Mouse (Mus musculus): ENCODE data around the gene Dapk2. TPM values are rescaled to one million over a fixed set of nuclear protein-coding genes. Genes with fewer than 3 reads are reported as not detected.

Gene Dapk2
- polyA plus RNA-seq (2016; fragmentation: Nextera tagmentation; extraction: Ambion mirVana): 6.4 and 8.1 TPM in 2 replicates

GRCm38 (mm10) chr9:66157958-66158830 is at the start of gene Dapk2:
Dapk2 (plus strand) TSS chr9:66158223.
- 2% methylated on average over 58 of the region's 58 CpGs for WGBS
- ATAC-seq (ENCODE audit: insufficient number of reproducible peaks, low FRiP score): peak; percentile 95

DNA sequence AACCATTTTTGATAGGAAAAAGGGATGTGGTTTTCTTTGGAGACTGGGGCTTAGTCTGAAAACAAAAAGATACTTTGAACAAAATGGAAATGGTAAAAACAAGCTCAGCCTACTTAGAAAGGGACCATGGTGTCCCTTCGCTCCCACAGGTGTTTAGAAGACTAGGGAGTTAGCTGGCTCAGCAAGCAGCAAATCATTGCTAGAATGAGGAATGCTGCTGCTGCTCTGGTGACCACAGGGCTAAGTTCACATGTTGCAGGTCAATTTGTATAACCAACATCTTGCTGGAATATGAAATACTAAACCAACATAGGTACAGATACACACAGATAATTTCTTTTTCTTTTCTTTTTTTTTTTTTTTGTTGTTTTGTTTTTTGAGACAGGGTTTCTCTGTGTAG is 48.4 kb upstream of the Dapk2 start:
- WGBS: 95% methylated on average over 1 of the region's 1 CpGs
- H3K36me3 ChIP-seq: peaks cover 55% of the 10 kb centered on the region

More at GRCm38 (mm10) chr9:66157958-66158830, at the start of gene Dapk2:
- peak within 1 kb of the TSS; percentile 74 for H3K9ac ChIP-seq
- peak within 1 kb of the TSS; percentile 82 for H3K4me2 ChIP-seq
- 0 out of 2 replicates have a peak, but pooled peaks cover 4% of the 10 kb centered on the region for H3K4me1 ChIP-seq (replicated peaks)
- no peak within 1 kb of the TSS for H3K27ac ChIP-seq (ENCODE audit: poor library complexity, severe bottlenecking)
- peak within 1 kb of the TSS; percentile 58 for H3K4me3 ChIP-seq
- no peaks in the 10 kb centered on the region for H3K9me3 ChIP-seq (replicated peaks)
- no peaks in the 10 kb centered on the region for H3K36me3 ChIP-seq
- H3K27me3 ChIP-seq (replicated peaks): peaks cover 26% of the 10 kb centered on the region

DNA sequence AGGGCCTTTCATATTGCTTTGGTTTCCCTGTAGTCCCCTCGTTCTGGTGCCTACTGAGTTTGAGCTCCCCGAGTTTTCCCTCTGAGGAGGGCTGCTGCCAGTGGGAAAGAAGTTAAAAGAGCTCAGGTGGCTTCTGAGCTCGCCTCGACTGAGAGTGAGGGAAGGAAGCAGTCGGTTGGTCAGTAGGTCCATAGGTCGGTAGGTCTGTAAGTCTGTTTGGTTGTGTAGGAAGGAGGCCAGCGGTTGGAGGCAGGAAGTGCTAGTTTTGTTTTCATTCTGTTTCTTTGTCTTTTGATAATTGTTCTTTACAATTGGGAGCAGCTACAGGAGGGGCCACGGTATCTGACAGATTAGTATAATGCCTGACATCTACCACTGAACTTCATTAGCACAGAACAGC is 47.9 kb upstream of the Dapk2 start:
- no peak overlapping the region for H3K9ac ChIP-seq
- H3K4me1 ChIP-seq (replicated peaks): peaks cover 10% of the 10 kb centered on the region
- peaks cover 51% of the 10 kb centered on the region for H3K36me3 ChIP-seq
- no peaks in the 10 kb centered on the region for H3K9me3 ChIP-seq (replicated peaks)
- H3K4me2 ChIP-seq: no peak overlapping the region
- ATAC-seq (ENCODE audit: insufficient number of reproducible peaks, low FRiP score): no peak
- no peaks in the 10 kb centered on the region for H3K27me3 ChIP-seq (replicated peaks)
- WGBS: 70% methylated on average over 8 of the region's 8 CpGs
- H3K4me3 ChIP-seq: no peak overlapping the region
- H3K27ac ChIP-seq (ENCODE audit: poor library complexity, severe bottlenecking): no peak overlapping the region

More for the DNA sequence above, 48.4 kb upstream of the Dapk2 start:
- no peak overlapping the region for H3K27ac ChIP-seq (ENCODE audit: poor library complexity, severe bottlenecking)
- H3K27me3 ChIP-seq (replicated peaks): no peaks in the 10 kb centered on the region
- no peaks in the 10 kb centered on the region for H3K9me3 ChIP-seq (replicated peaks)
- ATAC-seq (ENCODE audit: insufficient number of reproducible peaks, low FRiP score): no peak
- H3K9ac ChIP-seq: no peak overlapping the region
- no peak overlapping the region for H3K4me2 ChIP-seq
- H3K4me1 ChIP-seq (replicated peaks): peaks cover 10% of the 10 kb centered on the region
- H3K4me3 ChIP-seq: no peak overlapping the region

GRCm38 (mm10) chr9:66110611-66111379 is 47.2 kb upstream of the Dapk2 start:
- ATAC-seq (ENCODE audit: insufficient number of reproducible peaks, low FRiP score): no peak
- Histone ChIP-seq H3K27ac (ENCODE audit: poor library complexity, severe bottlenecking) (no peak overlapping the region), H3K9me3 (replicated peaks) (no peaks in the 10 kb centered on the region), H3K36me3 (peaks cover 50% of the 10 kb centered on the region), H3K4me1 (replicated peaks) (peaks cover 10% of the 10 kb centered on the region), H3K9ac (no peak overlapping the region), H3K4me3 (no peak overlapping the region), H3K4me2 (no peak overlapping the region), H3K27me3 (replicated peaks) (no peaks in the 10 kb centered on the region)
- WGBS: 85% methylated on average over 8 of the region's 8 CpGs

DNA sequence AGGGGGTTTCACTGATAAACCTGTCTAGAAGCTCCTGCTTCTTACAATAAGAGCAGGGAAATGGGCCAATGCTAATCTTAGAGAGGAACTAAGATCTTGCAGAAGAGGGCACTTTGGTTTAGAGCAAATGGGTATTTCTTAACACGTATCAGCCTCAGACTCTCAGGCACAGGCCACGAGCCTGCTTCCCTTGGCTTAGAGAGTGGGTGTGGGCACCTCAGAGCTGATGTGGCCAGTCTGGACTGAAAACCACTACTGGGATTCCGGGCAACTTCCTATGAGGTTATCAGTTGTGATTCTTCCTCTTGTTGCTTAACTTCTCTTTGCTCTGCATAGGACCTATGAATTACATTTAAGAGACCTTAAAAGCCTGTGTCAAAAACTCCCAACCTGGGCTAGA is 43.7 kb upstream of the Dapk2 start:
- Histone ChIP-seq H3K4me1 (replicated peaks) (peaks cover 10% of the 10 kb centered on the region), H3K36me3 (peaks cover 26% of the 10 kb centered on the region), H3K9ac (no peak overlapping the region), H3K4me2 (no peak overlapping the region), H3K27ac (ENCODE audit: poor library complexity, severe bottlenecking) (no peak overlapping the region), H3K4me3 (no peak overlapping the region), H3K9me3 (replicated peaks) (no peaks in the 10 kb centered on the region), H3K27me3 (replicated peaks) (no peaks in the 10 kb centered on the region)
- ATAC-seq (ENCODE audit: insufficient number of reproducible peaks, low FRiP score): no peak
- WGBS: 74% methylated on average over 3 of the region's 3 CpGs

- peaks cover 25% of the 10 kb centered on the region for H3K36me3 ChIP-seq
- no peaks in the 10 kb centered on the region for H3K27me3 ChIP-seq (replicated peaks)
- ATAC-seq (ENCODE audit: insufficient number of reproducible peaks, low FRiP score): no peak
- H3K4me2 ChIP-seq: no peak overlapping the region
- no peaks in the 10 kb centered on the region for H3K4me1 ChIP-seq (replicated peaks)
- WGBS: 60% methylated on average over 8 of the region's 8 CpGs
- H3K9me3 ChIP-seq (replicated peaks): no peaks in the 10 kb centered on the region
- H3K9ac ChIP-seq: no peak overlapping the region
- H3K4me3 ChIP-seq: no peak overlapping the region
- H3K27ac ChIP-seq (ENCODE audit: poor library complexity, severe bottlenecking): no peak overlapping the region
Observed at GRCm38 (mm10) chr9:66116890-66117289, 41.1 kb upstream of the Dapk2 start.

- Histone ChIP-seq H3K4me2 (no peak overlapping the region), H3K36me3 (peaks cover 12% of the 10 kb centered on the region), H3K27ac (ENCODE audit: poor library complexity, severe bottlenecking) (no peak overlapping the region), H3K4me3 (no peak overlapping the region), H3K9me3 (replicated peaks) (no peaks in the 10 kb centered on the region), H3K27me3 (replicated peaks) (no peaks in the 10 kb centered on the region), H3K9ac (no peak overlapping the region), H3K4me1 (replicated peaks) (peaks cover 6% of the 10 kb centered on the region)
- ATAC-seq (ENCODE audit: insufficient number of reproducible peaks, low FRiP score): no peak
- 89% methylated on average over 2 of the region's 2 CpGs for WGBS
Observed at GRCm38 (mm10) chr9:66119498-66119897, 38.5 kb upstream of the Dapk2 start.

DNA sequence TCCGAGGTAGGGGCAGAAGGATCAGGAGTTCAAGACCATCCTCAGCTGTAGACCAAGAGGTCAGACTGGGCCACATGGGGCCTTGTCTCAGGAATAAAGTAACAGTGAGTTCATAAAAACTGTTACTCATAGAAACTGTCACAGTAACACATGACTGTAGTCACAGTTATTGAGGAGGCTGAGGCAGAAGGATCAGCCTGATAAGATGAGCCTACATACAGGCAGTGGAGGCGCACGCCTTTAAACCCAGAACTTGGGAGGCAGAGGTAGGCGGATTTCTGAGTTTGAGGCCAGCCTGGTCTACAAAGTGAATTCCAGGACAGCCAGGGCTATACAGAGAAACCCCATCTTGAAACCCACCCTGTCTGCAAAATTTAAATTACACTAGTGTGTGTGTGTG is 37.9 kb upstream of the Dapk2 start:
- 87% methylated on average over 4 of the region's 4 CpGs for WGBS
- no peak for ATAC-seq (ENCODE audit: insufficient number of reproducible peaks, low FRiP score)

GRCm38 (mm10) chr9:66120945-66121344 is 37.1 kb upstream of the Dapk2 start:
- WGBS: 69% methylated on average over 3 of the region's 3 CpGs

More for the DNA sequence above, 37.9 kb upstream of the Dapk2 start:
- Histone ChIP-seq H3K27ac (ENCODE audit: poor library complexity, severe bottlenecking) (no peak overlapping the region), H3K4me3 (no peak overlapping the region), H3K4me1 (replicated peaks) (peaks cover 8% of the 10 kb centered on the region), H3K9me3 (replicated peaks) (no peaks in the 10 kb centered on the region), H3K27me3 (replicated peaks) (no peaks in the 10 kb centered on the region), H3K9ac (no peak overlapping the region), H3K4me2 (no peak overlapping the region), H3K36me3 (peaks cover 10% of the 10 kb centered on the region)

DNA sequence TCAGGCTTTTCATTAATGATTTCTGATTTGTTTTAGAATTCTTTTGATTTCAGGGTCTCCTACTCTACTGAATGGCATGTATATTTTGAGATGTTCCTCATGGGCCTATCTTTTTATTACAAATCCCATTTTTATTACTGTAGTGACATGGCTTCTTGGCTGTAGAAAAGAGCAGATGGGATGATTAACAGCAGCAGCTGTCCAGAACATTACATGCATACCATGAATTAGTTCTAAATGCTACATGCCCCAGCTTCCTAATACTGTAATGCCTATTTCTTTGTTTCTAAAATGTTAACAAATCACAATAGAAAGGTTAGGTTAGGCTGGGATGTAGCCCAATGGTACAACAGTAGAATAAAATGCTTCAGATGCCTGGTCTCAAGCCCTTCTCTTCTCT is 36.6 kb upstream of the Dapk2 start:
- no peak overlapping the region for H3K4me2 ChIP-seq
- peaks cover 14% of the 10 kb centered on the region for H3K4me1 ChIP-seq (replicated peaks)
- no peak overlapping the region for H3K27ac ChIP-seq (ENCODE audit: poor library complexity, severe bottlenecking)
- H3K9ac ChIP-seq: no peak overlapping the region
- no peaks in the 10 kb centered on the region for H3K9me3 ChIP-seq (replicated peaks)
- H3K27me3 ChIP-seq (replicated peaks): no peaks in the 10 kb centered on the region
- no peak for ATAC-seq (ENCODE audit: insufficient number of reproducible peaks, low FRiP score)
- H3K36me3 ChIP-seq: peaks cover 4% of the 10 kb centered on the region; the same call in 1 of the 2 replicates
- H3K4me3 ChIP-seq: no peak overlapping the region

More at GRCm38 (mm10) chr9:66120945-66121344, 37.1 kb upstream of the Dapk2 start:
- Histone ChIP-seq H3K4me2 (no peak overlapping the region), H3K9me3 (replicated peaks) (no peaks in the 10 kb centered on the region), H3K4me3 (no peak overlapping the region), H3K36me3 (peaks cover 4% of the 10 kb centered on the region; the same call in 1 of the 2 replicates), H3K9ac (no peak overlapping the region), H3K27me3 (replicated peaks) (no peaks in the 10 kb centered on the region), H3K4me1 (replicated peaks) (peaks cover 14% of the 10 kb centered on the region), H3K27ac (ENCODE audit: poor library complexity, severe bottlenecking) (no peak overlapping the region)
- no peak for ATAC-seq (ENCODE audit: insufficient number of reproducible peaks, low FRiP score)

- WGBS: 12% methylated on average over 5 of the region's 5 CpGs
- peaks cover 4% of the 10 kb centered on the region; the same call in 1 of the 2 replicates for H3K36me3 ChIP-seq
- peak overlapping the region; percentile 83 for H3K4me2 ChIP-seq
- peaks cover 28% of the 10 kb centered on the region for H3K4me1 ChIP-seq (replicated peaks)
- no peaks in the 10 kb centered on the region for H3K27me3 ChIP-seq (replicated peaks)
- peak overlapping the region; percentile 88 for H3K9ac ChIP-seq
- no peak overlapping the region for H3K27ac ChIP-seq (ENCODE audit: poor library complexity, severe bottlenecking)
- no peak for ATAC-seq (ENCODE audit: insufficient number of reproducible peaks, low FRiP score)
- no peaks in the 10 kb centered on the region for H3K9me3 ChIP-seq (replicated peaks)
- peak overlapping the region; percentile 93 for H3K4me3 ChIP-seq
Observed at GRCm38 (mm10) chr9:66123648-66124047, 34.4 kb upstream of the Dapk2 start.
